Mouse (Mus musculus) heart, adult 2 months (tissue): ENCODE data around the gene Rxrb. TPM values are rescaled to one million over a fixed set of nuclear protein-coding genes. Genes with fewer than 3 reads are reported as not detected.

ENCODE experiments used
- DNase-seq, 2 experiments: peaks; one replicate each; pipeline ENCODE4 v3.0.0; 2021
- H3K27ac ChIP-seq: fragments of 200-600 bp; 2 replicates; pipeline ENCODE4 v1.8.1; 2022
- H3K27me3 ChIP-seq: fragments of 200-500 bp; 2 replicates; pipeline ENCODE4 v1.6.1; 2012; ENCODE audit warnings: mild to moderate bottlenecking, low read length, inconsistent platforms, mixed read lengths; ENCODE audit not compliant: control insufficient read depth, insufficient read depth
- H3K36me3 ChIP-seq: fragments of 200-500 bp; 2 replicates; pipeline ENCODE4 v1.6.1; 2012; ENCODE audit warnings: low read length, inconsistent platforms; ENCODE audit not compliant: control insufficient read depth, insufficient read depth
- H3K4me1 ChIP-seq: fragments of 200-500 bp; 2 replicates; pipeline ENCODE4 v1.6.1; 2011; ENCODE audit warnings: low read length; ENCODE audit not compliant: control insufficient read depth, insufficient read depth
- H3K4me3 ChIP-seq: fragments of 200-600 bp; 2 replicates; pipeline ENCODE4 v1.8.1; 2022
- H3K79me2 ChIP-seq: fragments of 200-500 bp; replicated peaks from 2 replicates; pipeline ENCODE4 v1.6.1; 2012; ENCODE audit warnings: mild to moderate bottlenecking, inconsistent platforms, low read length, moderate library complexity, mixed read lengths; ENCODE audit not compliant: control insufficient read depth, insufficient read depth
- H3K9ac ChIP-seq: fragments of 200-500 bp; 2 replicates; pipeline ENCODE4 v1.6.1; 2012; ENCODE audit warnings: low read depth, mild to moderate bottlenecking, control low read depth, inconsistent platforms, low read length, mixed read lengths
- CTCF ChIP-seq: fragments of 200-600 bp; IDR thresholded peaks from 2 replicates; pipeline ENCODE4 v1.8.1; 2022; ENCODE audit warnings: antibody characterized with exemption, mild to moderate bottlenecking, moderate library complexity
- EP300 ChIP-seq: fragments of 200-500 bp; IDR thresholded peaks from 2 replicates; pipeline ENCODE4 v1.6.1; 2011; ENCODE audit warnings: low read depth, low read length, control low read depth; ENCODE audit not compliant: insufficient read depth
- POLR2A ChIP-seq: fragments of 200-500 bp; IDR thresholded peaks from 2 replicates; pipeline ENCODE4 v1.6.1; 2011; ENCODE audit warnings: mild to moderate bottlenecking, low read depth, low read length, control low read depth; ENCODE audit not compliant: insufficient read depth
- WGBS: fragments of 180-500 bp; shearing (Covaris S2); methylation state at CpG from one replicate; pipeline ENCODE4 v1.1.7; 2018; 5-methylcytosine and 5-hydroxymethylcytosine counted together
- intact Hi-C: fragments of 180-260 bp; cut with DNase I; formaldehyde crosslinking; loops from one replicate; pipeline ENCODE4 v1.15.1; 2025
- polyA plus RNA-seq: library from polyadenylated mRNA; depleted of rRNA; stranded (reverse); fragments of >200 nt; gene quantifications from 2 replicates; pipeline ENCODE4 v1.2.3, GENCODE M21; 2012
- total RNA-seq, 2 experiments: library from RNA; stranded (reverse); gene quantifications; 2 replicates each; pipeline ENCODE4 v1.2.3; 2021

Rxrb gene
- total and polyA plus RNA-seq, 3 experiments, result 38.8 to 42.4 (median 39.1) TPM

- 1% methylated on average over 54 of the region's 57 CpGs for WGBS
- DNase-seq, result no peak
Observed at GRCm38 (mm10) chr17:34024861-34025755, 6.5 kb upstream of the Rxrb start.

GRCm38 (mm10) chr17:34025756-34026151, 5.9 kb upstream of the Rxrb start:
- Histone ChIP-seq H3K9ac (no peak overlapping the region), H3K79me2 (0 out of 2 replicates have a peak, but pooled peaks cover under 1% of the 10 kb centered on the region), H3K27ac (no peak overlapping the region), H3K4me1 (peaks cover 12% of the 10 kb centered on the region), H3K27me3 (no peaks in the 10 kb centered on the region), H3K4me3 (no peak overlapping the region), H3K36me3 (peaks cover 2% of the 10 kb centered on the region; the same call in 1 of the 2 replicates)
- WGBS, result 58% methylated on average over 7 of the region's 7 CpGs
- no peak for TF ChIP-seq EP300
- TF ChIP-seq POLR2A, result no peak
- no peak for TF ChIP-seq CTCF
- DNase-seq, result no peak
- intact Hi-C loops, result loop anchor here (2.0 kb wide), 1 partner anchor 71 kb away; the partner anchor contains the start of gene Vps52

More at GRCm38 (mm10) chr17:34024861-34025755, 6.5 kb upstream of the Rxrb start:
- Histone ChIP-seq H3K79me2 (no peaks in the 10 kb centered on the region), H3K9ac (peak overlapping the region; percentile 98), H3K4me3 (peak overlapping the region; percentile 78), H3K27ac (peak overlapping the region; percentile 98), H3K4me1 (peaks cover 8% of the 10 kb centered on the region), H3K36me3 (peaks cover under 1% of the 10 kb centered on the region; the same call in 1 of the 2 replicates), H3K27me3 (no peaks in the 10 kb centered on the region)
- intact Hi-C loops, result no loop called here
- TF ChIP-seq POLR2A (no peak), EP300 (no peak), CTCF (no peak)

GRCm38 (mm10) chr17:34026221-34026620, 5.4 kb upstream of the Rxrb start:
- Histone ChIP-seq H3K9ac (no peak overlapping the region), H3K79me2 (0 out of 2 replicates have a peak, but pooled peaks cover 2% of the 10 kb centered on the region), H3K4me3 (no peak overlapping the region), H3K27me3 (no peaks in the 10 kb centered on the region), H3K4me1 (peaks cover 13% of the 10 kb centered on the region), H3K27ac (no peak overlapping the region), H3K36me3 (peaks cover 2% of the 10 kb centered on the region; the same call in 1 of the 2 replicates)
- no peak for DNase-seq
- TF ChIP-seq EP300 (no peak), CTCF (no peak), POLR2A (no peak)
- 70% methylated on average over 2 of the region's 2 CpGs for WGBS
- intact Hi-C loops, result loop anchor here (2.0 kb wide), 1 partner anchor 71 kb away; the partner anchor contains the start of gene Vps52

GRCm38 (mm10) chr17:34026917-34027655, 4.5 kb upstream of the Rxrb start:
- Histone ChIP-seq H3K36me3 (peaks cover 2% of the 10 kb centered on the region; the same call in 1 of the 2 replicates), H3K4me3 (peak overlapping the region; percentile 78), H3K79me2 (0 out of 2 replicates have a peak, but pooled peaks cover 2% of the 10 kb centered on the region), H3K9ac (peak overlapping the region; percentile 82), H3K4me1 (peaks cover 13% of the 10 kb centered on the region), H3K27ac (peak overlapping the region; percentile 80), H3K27me3 (no peaks in the 10 kb centered on the region)
- WGBS, result 21% methylated on average over 36 of the region's 36 CpGs
- DNase-seq, result peak; percentile 41 to 55
- TF ChIP-seq POLR2A (no peak), EP300 (no peak), CTCF (no peak)
- intact Hi-C loops, result loop anchor here (2.0 kb wide), 1 partner anchor 72 kb away; the partner anchor contains the start of gene Vps52

DNA sequence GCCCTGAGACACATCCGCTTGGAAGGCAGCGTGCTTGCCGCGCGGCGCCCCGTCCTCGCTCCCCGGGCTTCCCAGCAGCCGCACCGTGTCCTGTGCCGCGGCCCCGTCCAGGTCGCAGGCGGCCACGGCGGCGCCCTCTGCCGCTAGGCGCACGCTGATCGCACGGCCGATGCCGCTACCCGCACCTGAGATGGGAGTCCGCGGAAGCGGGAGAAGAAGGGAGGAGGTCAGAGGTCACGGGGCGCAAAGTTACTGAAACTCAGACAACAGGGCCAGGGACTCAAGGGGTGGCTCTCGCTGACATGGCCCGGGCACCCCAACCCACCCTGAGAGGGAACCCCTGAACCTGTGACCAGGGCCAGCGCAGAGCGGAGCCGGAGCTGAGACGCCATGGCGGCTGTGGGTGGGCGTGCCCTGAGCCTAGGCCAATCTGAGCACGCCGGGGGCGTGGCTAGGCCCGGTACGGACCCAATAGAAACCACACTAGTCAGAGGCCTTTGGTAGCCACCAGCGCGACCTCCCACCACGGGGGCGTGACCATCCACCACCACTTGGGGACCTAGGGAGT, 3.9 kb upstream of the Rxrb start, which contains the start of gene H2-Ke6:
H2-Ke6 (minus strand) TSS at position 405 of the 568 bp plus-strand sequence.
- under 1% methylated on average over 46 of the region's 49 CpGs for WGBS
- Histone ChIP-seq H3K79me2 (0 out of 2 replicates have a peak, but pooled peaks cover 2% of the 10 kb centered on the region), H3K9ac (peak within 1 kb of the TSS; percentile 82), H3K4me3 (peak within 1 kb of the TSS; percentile 78), H3K27ac (peak within 1 kb of the TSS; percentile 80), H3K36me3 (peaks cover 2% of the 10 kb centered on the region; the same call in 1 of the 2 replicates), H3K4me1 (peaks cover 15% of the 10 kb centered on the region), H3K27me3 (no peaks in the 10 kb centered on the region)
- peak; percentile 93 to 95 for DNase-seq
- TF ChIP-seq CTCF (peak; percentile 49), EP300 (0 out of 2 replicates have a peak, but pooled peaks have one; percentile 29), POLR2A (peak; percentile 85)
- intact Hi-C loops, result loop anchor here (2.0 kb wide), 1 partner anchor 73 kb away; the partner anchor contains the start of gene Vps52
